Mouse (Mus musculus) E14TG2a.4 (cell line): ENCODE results near the gene Ltb.

Experiments used
- CTCF ChIP-seq: conservative IDR thresholded peaks from 2 replicates; pipeline ENCODE4 v1.5.1; 2014; ENCODE audit warnings: low read length
- NANOG ChIP-seq: IDR thresholded peaks from 2 replicates; pipeline ENCODE4 v1.6.1; 2014; ENCODE audit warnings: borderline replicate concordance, low read length, mixed read lengths
- POU5F1 ChIP-seq: IDR thresholded peaks from 2 replicates; pipeline ENCODE4 v1.6.1; 2014; ENCODE audit warnings: low read length, borderline replicate concordance

DNA sequence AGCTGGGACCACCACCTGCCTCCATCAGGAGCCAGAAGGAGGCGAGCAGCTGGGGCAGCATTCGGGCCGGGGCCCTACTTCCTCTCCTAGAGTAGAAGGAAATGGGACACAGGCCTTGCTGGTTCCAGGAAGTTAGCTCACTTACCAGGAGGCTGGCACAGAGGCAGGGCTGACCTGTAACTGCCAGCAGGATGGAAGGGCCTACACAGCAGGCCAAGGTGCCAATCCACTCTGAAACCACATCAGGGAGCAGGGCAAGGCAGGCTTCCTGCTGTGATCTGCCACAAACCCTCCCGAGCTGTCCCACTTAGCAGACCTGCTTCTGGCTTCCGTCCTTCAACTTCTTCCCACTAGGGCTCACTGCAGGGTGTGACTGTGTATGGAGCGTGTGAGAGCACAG, 28.1 kb downstream of the Ltb start:
- no peak for TF ChIP-seq CTCF
- no peak for TF ChIP-seq POU5F1
- no peak for TF ChIP-seq NANOG
